15 mouse cellular contexts compared by ENCODE assay signal in genomic region chr1:88288056-88288788, GRCm38 (mm10). TPM values are rescaled to one million over a fixed set of nuclear protein-coding genes. Genes with fewer than 3 reads are reported as not detected.
DNase-seq lines count a peak whose midpoint lies in the region; ATAC-seq and TF ChIP-seq lines count a peak whose summit lies in the region.
"Had no signal": no experiment of that assay in that cellular context is flagged by ENCODE, and none has a peak within 500 bp of the region (broad histone marks: within the 10 kb centered on the region; RNA-seq: fewer than 3 reads in every experiment).

No protein-coding gene starts in this region.

- TF ChIP-seq EP300 in stomach, postnatal 0 days (optimal IDR thresholded peaks at IDR 0.05), result no peak

- no peak for ATAC-seq in kidney, embryonic 15.5 days (replicated peaks; ENCODE audit: low FRiP score)
- peak; percentile 16; the same call in 1 of the 2 replicates for ATAC-seq in stomach, postnatal 0 days (ENCODE audit: low FRiP score, low TSS enrichment)
- ATAC-seq in midbrain, embryonic 11.5 days (ENCODE audit: low FRiP score), result no peak

- no peak for TF ChIP-seq POLR2A in kidney, adult 2 months (IDR thresholded peaks at IDR 0.05; ENCODE audit: low read depth, low read length)
- no peak for TF ChIP-seq POLR2A in lung, adult 2 months (IDR thresholded peaks at IDR 0.05; ENCODE audit: borderline replicate concordance, extremely low read depth, low read depth, low read length)

- no peak overlapping the region for H3K4me2 ChIP-seq in kidney, embryonic 15.5 days
- no peak overlapping the region for H3K4me2 ChIP-seq in stomach, postnatal 0 days (replicated peaks; ENCODE audit: low read depth)
- H3K4me2 ChIP-seq in midbrain, embryonic 11.5 days, result no peak overlapping the region
- H3K4me2 ChIP-seq: heart, embryonic 13.5 days; liver, embryonic 13.5 days; neural tube, embryonic 15.5 days had no signal

- WGBS in kidney, adult 2 months, result 33% methylated on average over 3 of the region's 3 CpGs
- 37% methylated on average over 3 of the region's 3 CpGs for WGBS in kidney, embryonic 15.5 days
- 29% methylated on average over 3 of the region's 3 CpGs for WGBS in lung, adult 2 months
- 34% methylated on average over 3 of the region's 3 CpGs for WGBS in stomach, postnatal 0 days
- 41% methylated on average over 3 of the region's 3 CpGs for WGBS in midbrain, embryonic 11.5 days

- TF ChIP-seq CTCF in kidney, adult 2 months (conservative IDR thresholded peaks at IDR 0.05; ENCODE audit: insufficient read depth, insufficient read length, low read depth, low read length), result no peak
- TF ChIP-seq CTCF in lung, adult 2 months (IDR thresholded peaks at IDR 0.05; ENCODE audit: insufficient read depth, low read length), result no peak
- no peak for TF ChIP-seq CTCF in stomach, postnatal 0 days (IDR thresholded peaks at IDR 0.05; ENCODE audit: low read depth)

- DNase-seq in kidney, adult 2 months, result peak; percentile 63
- DNase-seq in lung, postnatal 36 days, result peak; percentile 13
- no peak for DNase-seq in lung, adult 2 months
- DNase-seq in kidney, postnatal 14 days, result peak; percentile 28
- peak; percentile 58 for DNase-seq in stomach, postnatal 0 days (ENCODE audit: low spot score)
- DNase-seq in midbrain, embryonic 11.5 days (ENCODE audit: low spot score, missing footprints), result no peak
- DNase-seq: cerebellum, adult 8-10 months; gastrocnemius, postnatal 25 days; liver, embryonic 13.5 days had no signal

- H3K4me3 ChIP-seq in kidney, adult 2 months (ENCODE audit: insufficient read depth, low read depth, low read length), result no peak overlapping the region
- no peak overlapping the region for H3K4me3 ChIP-seq in kidney, embryonic 15.5 days (replicated peaks)
- no peak overlapping the region for H3K4me3 ChIP-seq in lung, adult 2 months (replicated peaks; ENCODE audit: extremely low read depth, low read depth, low read length)
- H3K4me3 ChIP-seq in stomach, postnatal 0 days (ENCODE audit: low read depth, low read length), result no peak overlapping the region
- H3K4me3 ChIP-seq in midbrain, embryonic 11.5 days (ENCODE audit: low read depth, low read length), result no peak overlapping the region
- H3K4me3 ChIP-seq: heart, embryonic 13.5 days; hindbrain, embryonic 10.5 days; liver, embryonic 13.5 days; neural tube, embryonic 15.5 days had no signal

- H3K4me1 ChIP-seq in kidney, adult 2 months (ENCODE audit: control insufficient read depth, insufficient read depth, low read length), result no peaks in the 10 kb centered on the region
- H3K4me1 ChIP-seq in kidney, embryonic 15.5 days, result no peaks in the 10 kb centered on the region
- no peaks in the 10 kb centered on the region for H3K4me1 ChIP-seq in lung, adult 2 months (ENCODE audit: control insufficient read depth, insufficient read depth, low read length)
- no peaks in the 10 kb centered on the region for H3K4me1 ChIP-seq in stomach, postnatal 0 days (replicated peaks; ENCODE audit: control insufficient read depth, insufficient read depth)
- no peaks in the 10 kb centered on the region for H3K4me1 ChIP-seq in midbrain, embryonic 11.5 days (ENCODE audit: control insufficient read depth, insufficient read depth, low read length)
- H3K4me1 ChIP-seq: heart, embryonic 13.5 days; hindbrain, embryonic 10.5 days; liver, embryonic 13.5 days; neural tube, embryonic 15.5 days had no signal

- no peaks in the 10 kb centered on the region for H3K36me3 ChIP-seq in kidney, adult 2 months (ENCODE audit: control insufficient read depth, insufficient read depth, low read length)
- H3K36me3 ChIP-seq in kidney, embryonic 15.5 days, result no peaks in the 10 kb centered on the region
- no peaks in the 10 kb centered on the region for H3K36me3 ChIP-seq in stomach, postnatal 0 days (ENCODE audit: control insufficient read depth, insufficient read depth, low read length)
- H3K36me3 ChIP-seq in midbrain, embryonic 11.5 days (ENCODE audit: control insufficient read depth, insufficient read depth, low read length), result no peaks in the 10 kb centered on the region
- H3K36me3 ChIP-seq: G1E; heart, embryonic 13.5 days; hindbrain, embryonic 10.5 days; liver, embryonic 13.5 days; neural tube, embryonic 15.5 days had no signal

- H3K27ac ChIP-seq in kidney, adult 2 months (ENCODE audit: insufficient read depth, low read depth, low read length), result no peak overlapping the region
- H3K27ac ChIP-seq in kidney, embryonic 15.5 days, result no peak overlapping the region
- H3K27ac ChIP-seq in stomach, postnatal 0 days (replicated peaks), result no peak overlapping the region
- no peak overlapping the region for H3K27ac ChIP-seq in midbrain, embryonic 11.5 days (ENCODE audit: low read depth, low read length)
- H3K27ac ChIP-seq: heart, embryonic 13.5 days; hindbrain, embryonic 10.5 days; liver, embryonic 13.5 days; neural tube, embryonic 15.5 days had no signal

- H3K27me3 ChIP-seq in kidney, adult 2 months (replicated peaks; ENCODE audit: control insufficient read depth, insufficient read depth, low read length), result no peaks in the 10 kb centered on the region
- H3K27me3 ChIP-seq in kidney, embryonic 15.5 days, result no peaks in the 10 kb centered on the region
- H3K27me3 ChIP-seq in stomach, postnatal 0 days (ENCODE audit: control insufficient read depth, insufficient read depth, low read length), result no peaks in the 10 kb centered on the region
- H3K27me3 ChIP-seq in midbrain, embryonic 11.5 days (ENCODE audit: control insufficient read depth, insufficient read depth, low read length), result no peaks in the 10 kb centered on the region
- H3K27me3 ChIP-seq: heart, embryonic 13.5 days; liver, embryonic 13.5 days; neural tube, embryonic 15.5 days had no signal

- H3K9ac ChIP-seq in kidney, embryonic 15.5 days, result no peak overlapping the region
- H3K9ac ChIP-seq in stomach, postnatal 0 days (ENCODE audit: low read length), result no peak overlapping the region
- no peak overlapping the region for H3K9ac ChIP-seq in midbrain, embryonic 11.5 days (ENCODE audit: low read length)
- H3K9ac ChIP-seq: heart, embryonic 13.5 days; liver, embryonic 13.5 days; neural tube, embryonic 15.5 days had no signal

- H3K9me3 ChIP-seq in kidney, embryonic 15.5 days (replicated peaks), result peaks cover 43% of the 10 kb centered on the region
- 0 out of 2 replicates have a peak, but pooled peaks cover 9% of the 10 kb centered on the region for H3K9me3 ChIP-seq in stomach, postnatal 0 days (ENCODE audit: control insufficient read depth, low read length)
- peaks cover 80% of the 10 kb centered on the region for H3K9me3 ChIP-seq in midbrain, embryonic 11.5 days (ENCODE audit: control insufficient read depth, low read length)
- H3K9me3 ChIP-seq: G1E had no signal

RNA-seq across cellular contexts. Expression of gene Trpm8, which starts 10.8 kb away (rescaled TPM):
- polyA plus RNA-seq in kidney, adult 2 months (2012; rRNA removed), result not detected in 2 replicates
- not detected in 2 replicates for polyA plus RNA-seq in kidney, embryonic 15.5 days (2015; fragmentation: Nextera tagmentation; extraction: Ambion mirVana)
- not detected in 2 replicates for polyA plus RNA-seq in lung, adult 2 months (2012; rRNA removed)
- polyA plus RNA-seq in stomach, postnatal 0 days (2015; fragmentation: Nextera tagmentation; extraction: Ambion mirVana), result 0.02 and 0.06 TPM in 2 replicates
- not detected in 2 replicates for polyA plus RNA-seq in midbrain, embryonic 11.5 days (2014; fragmentation: Nextera tagmentation; extraction: Ambion mirVana)
- polyA plus RNA-seq: forebrain, embryonic 11.5 days; G1E; hindbrain, embryonic 10.5 days; liver, embryonic 13.5 days had no signal

RNA-seq across cellular contexts. Expression of gene Hjurp, which starts 10.8 kb away (rescaled TPM):
- 12.8 and 14.5 TPM in 2 replicates for polyA plus RNA-seq in kidney, adult 2 months (2012; rRNA removed)
- 162 and 175 TPM in 2 replicates for polyA plus RNA-seq in kidney, embryonic 15.5 days (2015; fragmentation: Nextera tagmentation; extraction: Ambion mirVana)
- 29.4 and 32.1 TPM in 2 replicates for polyA plus RNA-seq in lung, adult 2 months (2012; rRNA removed)
- 30.0 and 34.1 TPM in 2 replicates for polyA plus RNA-seq in stomach, postnatal 0 days (2015; fragmentation: Nextera tagmentation; extraction: Ambion mirVana)
- polyA plus RNA-seq in midbrain, embryonic 11.5 days (2014; fragmentation: Nextera tagmentation; extraction: Ambion mirVana), result 135 TPM in 2 replicates

Comparison
In these comparisons a context has a peak if more than half of its experiments do, and no peak if none do; other contexts are left out.
1. DNase-seq: peak in kidney, adult 2 months (single experiment), lung, postnatal 36 days (single experiment), kidney, postnatal 14 days (single experiment) and stomach, postnatal 0 days (single experiment); none in lung, adult 2 months (single experiment) and midbrain, embryonic 11.5 days (single experiment).